Mouse (Mus musculus) kidney, adult 2 months (tissue): ENCODE data around the gene Tcn2.

Experiments used
- CTCF ChIP-seq: fragments of 200-500 bp; conservative IDR thresholded peaks from 2 replicates; pipeline ENCODE4 v1.5.1; 2011; ENCODE audit warnings: low read depth, mild to moderate bottlenecking, control low read depth, low read length, moderate library complexity, mixed read lengths; ENCODE audit not compliant: insufficient read depth, insufficient read length
- POLR2A ChIP-seq: fragments of 200-500 bp; IDR thresholded peaks from one replicate; pipeline ENCODE4 v1.6.1; 2011; ENCODE audit warnings: low read depth, low read length, control low read depth

GRCm38 (mm10) chr11:3931511-3932211 lies at the start of gene Tcn2:
- TF ChIP-seq CTCF (no peak), POLR2A (peak; percentile 32)
